Mouse (Mus musculus) ovary, adult 10 weeks (tissue): ENCODE data around the gene Smbd1. TPM values are rescaled to one million over a fixed set of nuclear protein-coding genes. Genes with fewer than 3 reads are reported as not detected.

Experiments
- polyA plus RNA-seq: library from polyadenylated mRNA; stranded (reverse); fragments of 350-450 nt; fragmentation: Illumina TruSeq; extraction: RNeasy Lipid Tissue Mini Kit (QIAGEN cat#74804); gene quantifications from one replicate; pipeline ENCODE4 v1.2.3, GENCODE M21; 2014

Smbd1 gene
- not detected for polyA plus RNA-seq

GRCm38 (mm10) chr16:32810321-32810720, at the start of gene Smbd1:
Gene Smbd1, minus strand, starts transcription at chr16:32810477.

GRCm38 (mm10) chr16:32797426-32797689, 12.9 kb downstream of the Smbd1 start, which contains the start of gene Muc20:
Gene Muc20, minus strand, starts transcription at chr16:32797435.

Other genes starting within 250 kb of the Smbd1 start
- 56.9 TPM for gene Tfrc, start 201.6 kb downstream of the Smbd1 start, polyA plus RNA-seq
- 0.77 TPM for gene Tnk2, start 166.6 kb downstream of the Smbd1 start, polyA plus RNA-seq
- gene Muc4, start 74.6 kb downstream of the Smbd1 start, polyA plus RNA-seq: 0.14 TPM
- 0.66 TPM for gene Muc20, start 13.0 kb downstream of the Smbd1 start, polyA plus RNA-seq
- gene Fyttd1, start 67.0 kb upstream of the Smbd1 start, polyA plus RNA-seq: 206 TPM
- gene Rubcn, start 67.3 kb upstream of the Smbd1 start, polyA plus RNA-seq: 12.0 TPM
- gene Lrch3, start 103.6 kb upstream of the Smbd1 start, polyA plus RNA-seq: 34.4 TPM
- gene Iqcg, start 245.7 kb upstream of the Smbd1 start, polyA plus RNA-seq: 17.5 TPM
- gene Rpl35a, start 246.0 kb upstream of the Smbd1 start, polyA plus RNA-seq: 1,357 TPM